Mouse (Mus musculus) small intestine, adult 2 months (tissue): ENCODE results near the gene Lrrfip1.

Experiments used
- CTCF ChIP-seq: fragments of 200-500 bp; IDR thresholded peaks from 2 replicates; pipeline ENCODE4 v1.5.1; 2012; ENCODE audit warnings: low read depth, mild to moderate bottlenecking, control low read depth, inconsistent platforms, low read length, moderate library complexity, mixed read lengths; ENCODE audit not compliant: insufficient replicate concordance, insufficient read length; ENCODE audit errors: extremely low read depth
- POLR2A ChIP-seq: fragments of 200-500 bp; IDR thresholded peaks from 2 replicates; pipeline ENCODE4 v1.6.1; 2012; ENCODE audit warnings: low read depth, mild to moderate bottlenecking, control low read depth, inconsistent platforms, low read length, moderate library complexity

DNA sequence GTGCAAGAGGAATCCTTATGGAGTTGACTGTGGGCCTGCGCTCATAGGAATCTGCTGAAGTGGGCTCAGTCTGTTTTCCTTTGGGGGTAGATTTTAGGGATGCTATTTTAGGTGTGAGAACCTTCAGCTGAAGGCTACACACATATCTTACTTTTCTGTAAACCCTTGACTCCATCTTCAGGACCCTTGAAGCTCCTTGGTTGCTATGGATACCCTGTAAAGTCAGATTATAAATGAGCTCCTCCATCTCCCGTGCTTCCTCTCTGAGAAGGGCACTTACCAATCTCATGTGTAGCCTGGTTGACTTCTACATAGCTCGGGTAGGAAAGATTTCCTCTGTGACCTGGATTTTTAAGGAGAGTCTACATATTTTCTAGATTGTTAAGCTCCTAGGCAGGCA is 46.1 kb downstream of the Lrrfip1 start:
- TF ChIP-seq CTCF (no peak), POLR2A (no peak)
